Mouse (Mus musculus) hindbrain, embryonic 13.5 days (tissue): ENCODE results near the gene Sh2d7. TPM values are rescaled to one million over a fixed set of nuclear protein-coding genes. Genes with fewer than 3 reads are reported as not detected.
"Not testable (repeated sequence)": the region's sequence is repeated elsewhere in the genome, so short reads cannot be mapped to it uniquely, and the experiment has no call there.

Source experiments
- ATAC-seq: fragments of 200-750 bp; cut with Nextera tagmentation; 2 replicates; pipeline ENCODE4 v1.8.0; 2017; ENCODE audit warnings: moderate TSS enrichment; ENCODE audit not compliant: low FRiP score
- H3K27ac ChIP-seq: fragments of 300-500 bp; sonication (generic); 2 replicates; pipeline ENCODE4 v1.5.1; 2015; ENCODE audit warnings: inconsistent platforms, mild to moderate bottlenecking, moderate library complexity
- H3K27me3 ChIP-seq: fragments of 300-500 bp; sonication (generic); 2 replicates; pipeline ENCODE4 v1.6.1; 2015; ENCODE audit warnings: mild to moderate bottlenecking, inconsistent platforms
- H3K36me3 ChIP-seq: fragments of 300-500 bp; sonication (generic); 2 replicates; pipeline ENCODE4 v1.6.1; 2015; ENCODE audit warnings: mild to moderate bottlenecking, inconsistent platforms
- H3K4me1 ChIP-seq: fragments of 300-500 bp; sonication (generic); replicated peaks from 2 replicates; pipeline ENCODE4 v1.6.1; 2015; ENCODE audit warnings: inconsistent platforms
- H3K4me2 ChIP-seq: fragments of 300-500 bp; sonication (generic); 2 replicates; pipeline ENCODE4 v1.6.1; 2015; ENCODE audit warnings: inconsistent platforms, mild to moderate bottlenecking, moderate library complexity
- H3K4me3 ChIP-seq: fragments of 300-500 bp; sonication (generic); 2 replicates; pipeline ENCODE4 v1.5.1; 2015; ENCODE audit warnings: mild to moderate bottlenecking, inconsistent platforms
- H3K9ac ChIP-seq: fragments of 300-500 bp; sonication (generic); 2 replicates; pipeline ENCODE4 v1.6.1; 2015; ENCODE audit warnings: mild to moderate bottlenecking, inconsistent platforms
- H3K9me3 ChIP-seq: fragments of 300-500 bp; sonication (generic); 2 replicates; pipeline ENCODE4 v1.6.1; 2016; ENCODE audit warnings: inconsistent platforms
- WGBS: fragments of 180-500 bp; shearing (Covaris S2); methylation state at CpG from one replicate; pipeline ENCODE4 v1.1.7; 2015; 5-methylcytosine and 5-hydroxymethylcytosine counted together
- polyA plus RNA-seq: library from polyadenylated mRNA; unstranded; fragments of >200 nt; fragmentation: Nextera tagmentation; extraction: Ambion mirVana; gene quantifications from 2 replicates; pipeline ENCODE4 v1.2.1, GENCODE M21; 2015

The Sh2d7 gene
- polyA plus RNA-seq, 1 experiment from 2014 or later, result 0.08 TPM

DNA sequence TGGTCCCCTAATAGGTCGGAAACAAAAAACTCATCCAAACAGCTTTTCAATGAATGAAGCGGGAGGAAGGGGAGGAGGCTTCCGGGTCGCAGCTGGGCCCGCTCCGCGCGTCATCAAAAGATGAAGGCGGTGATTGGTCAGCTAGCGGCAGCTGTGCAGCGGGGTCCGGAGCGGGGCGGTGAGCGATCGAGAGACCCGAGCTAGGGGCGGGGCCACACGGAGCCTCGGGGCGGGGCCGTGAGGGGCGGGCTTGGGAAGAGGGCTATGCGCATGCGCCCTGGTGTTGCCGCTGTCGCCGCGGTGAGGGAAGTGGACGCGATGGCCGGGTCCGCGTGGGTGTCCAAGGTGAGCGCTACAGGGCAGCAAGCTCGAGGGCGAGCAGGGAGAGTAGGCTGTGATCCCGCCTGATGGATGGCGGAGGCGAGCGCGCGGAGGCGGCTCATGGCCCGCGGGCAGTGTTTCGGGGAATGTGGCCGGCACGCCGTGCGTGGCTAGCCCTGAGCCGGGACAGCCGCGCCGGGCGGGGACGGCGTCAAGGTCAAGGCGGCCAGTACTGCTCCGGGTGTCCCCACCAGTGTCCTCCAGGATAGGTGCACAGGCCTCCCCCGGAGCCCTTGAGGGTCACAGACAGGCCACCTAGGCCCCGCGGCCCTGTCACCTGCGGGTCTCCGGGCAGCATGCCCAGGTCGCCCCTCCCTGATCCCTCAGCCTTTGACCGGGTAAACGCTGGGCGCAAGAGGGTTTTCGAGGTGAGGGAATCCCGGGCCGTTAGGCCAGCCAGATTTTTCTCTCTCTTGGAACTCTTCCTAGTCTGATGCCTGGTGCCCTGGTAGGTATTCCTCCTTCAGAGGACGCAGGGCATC lies 47.6 kb downstream of the Sh2d7 start, which contains the start of gene Idh3a:
Gene Idh3a (plus strand): TSS at position 136 of the 863 bp plus-strand sequence.
- Histone ChIP-seq H3K4me3 (peak within 1 kb of the TSS; percentile 97), H3K9me3 (no peaks in the 10 kb centered on the region), H3K27me3 (no peaks in the 10 kb centered on the region), H3K36me3 (peaks cover 15% of the 10 kb centered on the region), H3K4me2 (peak within 1 kb of the TSS; percentile 84), H3K9ac (peak within 1 kb of the TSS; percentile 95), H3K4me1 (peaks cover 20% of the 10 kb centered on the region), H3K27ac (peak within 1 kb of the TSS; percentile 77)
- ATAC-seq, result peak; percentile 99
- WGBS, result under 1% methylated on average over 69 of the region's 73 CpGs

GRCm38 (mm10) chr9:54587863-54588262 lies 49.1 kb downstream of the Sh2d7 start:
- Histone ChIP-seq H3K4me2 (peak overlapping the region; percentile 84), H3K36me3 (peaks cover 28% of the 10 kb centered on the region), H3K9ac (no peak overlapping the region), H3K27ac (no peak overlapping the region), H3K9me3 (no peaks in the 10 kb centered on the region), H3K27me3 (no peaks in the 10 kb centered on the region), H3K4me1 (peaks cover 20% of the 10 kb centered on the region), H3K4me3 (peak overlapping the region; percentile 97; the same call in 1 of the 2 replicates)
- 80% methylated on average over 4 of the region's 4 CpGs for WGBS
- ATAC-seq, result no peak

GRCm38 (mm10) chr9:54593652-54594051 lies 54.9 kb downstream of the Sh2d7 start:
- H3K36me3 ChIP-seq, result peaks cover 85% of the 10 kb centered on the region
- not testable (repeated sequence) for H3K4me2 ChIP-seq, H3K9ac ChIP-seq, H3K4me3 ChIP-seq, H3K27ac ChIP-seq, H3K27me3 ChIP-seq, ATAC-seq, H3K9me3 ChIP-seq, H3K4me1 ChIP-seq
- 73% methylated on average over 4 of the region's 4 CpGs for WGBS

Other genes with a start within 250 kb of the Sh2d7 start
- 43.3 and 44.0 TPM in 2 replicates for gene Dmxl2, start 37.4 kb upstream of the Sh2d7 start, polyA plus RNA-seq
- gene Cib2, start 21.2 kb downstream of the Sh2d7 start, polyA plus RNA-seq, result 42.4 and 45.2 TPM in 2 replicates
- gene Idh3a, start 47.4 kb downstream of the Sh2d7 start, polyA plus RNA-seq, result 122 and 126 TPM in 2 replicates
- gene Acsbg1, start 122.9 kb downstream of the Sh2d7 start, polyA plus RNA-seq, result 14.2 and 15.6 TPM in 2 replicates
- 4.8 and 7.2 TPM in 2 replicates for gene Dnaja4, start 159.9 kb downstream of the Sh2d7 start, polyA plus RNA-seq
- gene Wdr61, start 195.5 kb downstream of the Sh2d7 start, polyA plus RNA-seq, result 110 and 112 TPM in 2 replicates
- gene Crabp1, start 225.8 kb downstream of the Sh2d7 start, polyA plus RNA-seq, result 368 and 389 TPM in 2 replicates